Mouse (Mus musculus) limb, embryonic 11.5 days (tissue): Measurements from ENCODE around the gene Napa. TPM values are rescaled to one million over a fixed set of nuclear protein-coding genes. Genes with fewer than 3 reads are reported as not detected.

Experiments
- ATAC-seq: fragments of 200-750 bp; cut with Nextera tagmentation; 2 replicates; pipeline ENCODE4 v1.8.0; 2017; ENCODE audit warnings: low read depth; ENCODE audit not compliant: insufficient number of reproducible peaks, low FRiP score, low TSS enrichment
- DNase-seq: peaks from one replicate; pipeline ENCODE4 v3.0.0-alpha.2; 2015; ENCODE audit warnings: low spot score
- H3K27ac ChIP-seq: fragments of 300-500 bp; sonication (generic); replicated peaks from 2 replicates; pipeline ENCODE4 v1.5.1; 2014; ENCODE audit warnings: low read depth, mild to moderate bottlenecking, low read length
- H3K27me3 ChIP-seq: fragments of 300-500 bp; sonication (generic); 2 replicates; pipeline ENCODE4 v1.6.1; 2014; ENCODE audit warnings: mild to moderate bottlenecking, low read length, mixed read lengths; ENCODE audit not compliant: control insufficient read depth, insufficient read depth
- H3K36me3 ChIP-seq: fragments of 300-500 bp; sonication (generic); 2 replicates; pipeline ENCODE4 v1.6.1; 2014; ENCODE audit warnings: mild to moderate bottlenecking, low read length, moderate library complexity, mixed read lengths; ENCODE audit not compliant: control insufficient read depth, insufficient read depth
- H3K4me1 ChIP-seq: fragments of 300-500 bp; sonication (generic); 2 replicates; pipeline ENCODE4 v1.6.1; 2014; ENCODE audit warnings: low read length, mixed read lengths; ENCODE audit not compliant: control insufficient read depth, insufficient read depth
- H3K4me2 ChIP-seq: fragments of 300-500 bp; sonication (generic); 2 replicates; pipeline ENCODE4 v1.6.1; 2014; ENCODE audit warnings: low read depth, mild to moderate bottlenecking, moderate library complexity; ENCODE audit not compliant: severe bottlenecking
- H3K4me3 ChIP-seq: fragments of 300-500 bp; sonication (generic); 2 replicates; pipeline ENCODE4 v1.5.1; 2014; ENCODE audit warnings: low read depth, low read length
- H3K9ac ChIP-seq: fragments of 300-500 bp; sonication (generic); 2 replicates; pipeline ENCODE4 v1.6.1; 2014; ENCODE audit warnings: mild to moderate bottlenecking, low read length
- H3K9me3 ChIP-seq: fragments of 300-500 bp; sonication (generic); 2 replicates; pipeline ENCODE4 v1.6.1; 2016; ENCODE audit warnings: low read length; ENCODE audit not compliant: control insufficient read depth
- WGBS: fragments of 180-500 bp; shearing (Covaris S2); extraction: QIAGEN DNeasy Blood & Tissue Kit; methylation state at CpG from one replicate; pipeline ENCODE4 v1.1.7; 2014; 5-methylcytosine and 5-hydroxymethylcytosine counted together
- polyA plus RNA-seq: library from polyadenylated mRNA; unstranded; fragments of >200 nt; fragmentation: Nextera tagmentation; extraction: Ambion mirVana; gene quantifications from 2 replicates; pipeline ENCODE4 v1.2.1, GENCODE M21; 2014

Napa gene
- polyA plus RNA-seq, 1 experiment from 2014 or later = 203 TPM

GRCm38 (mm10) chr7:16116418-16116817 lies 18.2 kb downstream of the Napa start:
- 94% methylated on average over 7 of the region's 7 CpGs for WGBS

GRCm38 (mm10) chr7:16117100-16117499 lies 18.8 kb downstream of the Napa start:
- no peaks in the 10 kb centered on the region for H3K9me3 ChIP-seq
- ATAC-seq = no peak
- 86% methylated on average over 3 of the region's 3 CpGs for WGBS
- no peak overlapping the region for H3K4me3 ChIP-seq
- H3K9ac ChIP-seq = no peak overlapping the region
- peaks cover 21% of the 10 kb centered on the region; the same call in 1 of the 2 replicates for H3K36me3 ChIP-seq
- H3K27me3 ChIP-seq = no peaks in the 10 kb centered on the region
- no peak overlapping the region for H3K4me2 ChIP-seq
- H3K27ac ChIP-seq = no peak overlapping the region
- H3K4me1 ChIP-seq = no peaks in the 10 kb centered on the region
- DNase-seq = no peak

More at GRCm38 (mm10) chr7:16116418-16116817, 18.2 kb downstream of the Napa start:
- H3K9ac ChIP-seq = no peak overlapping the region
- no peaks in the 10 kb centered on the region for H3K9me3 ChIP-seq
- H3K4me2 ChIP-seq = no peak overlapping the region
- no peak overlapping the region for H3K4me3 ChIP-seq
- ATAC-seq (no peak), DNase-seq (no peak)
- H3K4me1 ChIP-seq = no peaks in the 10 kb centered on the region
- no peak overlapping the region for H3K27ac ChIP-seq
- peaks cover 24% of the 10 kb centered on the region; the same call in 1 of the 2 replicates for H3K36me3 ChIP-seq
- H3K27me3 ChIP-seq = no peaks in the 10 kb centered on the region

GRCm38 (mm10) chr7:16119569-16120261 lies 21.5 kb downstream of the Napa start, which contains the start of gene Kptn:
Gene Kptn (plus strand): TSS chr7:16119895.
- no peaks in the 10 kb centered on the region for H3K4me1 ChIP-seq
- peak within 1 kb of the TSS; percentile 86 for H3K9ac ChIP-seq
- H3K27ac ChIP-seq = peak within 1 kb of the TSS; percentile 72
- H3K36me3 ChIP-seq = peaks cover 17% of the 10 kb centered on the region; the same call in 1 of the 2 replicates
- H3K27me3 ChIP-seq = no peaks in the 10 kb centered on the region
- no peaks in the 10 kb centered on the region for H3K9me3 ChIP-seq
- DNase-seq (peak; percentile 95), ATAC-seq (peak; percentile 84)
- 2% methylated on average over 33 of the region's 33 CpGs for WGBS
- H3K4me2 ChIP-seq = peak within 1 kb of the TSS; percentile 62
- H3K4me3 ChIP-seq = peak within 1 kb of the TSS; percentile 67

- DNase-seq (no peak), ATAC-seq (no peak; the same call in none of the 2 replicates)
- Histone ChIP-seq H3K9ac (peak overlapping the region; percentile 34; the same call in 1 of the 2 replicates), H3K27me3 (no peaks in the 10 kb centered on the region), H3K27ac (no peak overlapping the region), H3K36me3 (peaks cover 13% of the 10 kb centered on the region; the same call in 1 of the 2 replicates), H3K4me1 (no peaks in the 10 kb centered on the region), H3K4me3 (peak overlapping the region; percentile 67), H3K9me3 (no peaks in the 10 kb centered on the region), H3K4me2 (peak overlapping the region; percentile 62)
- WGBS = 49% methylated on average over 9 of the region's 9 CpGs
Observed at GRCm38 (mm10) chr7:16120262-16120600, 22.0 kb downstream of the Napa start.

DNA sequence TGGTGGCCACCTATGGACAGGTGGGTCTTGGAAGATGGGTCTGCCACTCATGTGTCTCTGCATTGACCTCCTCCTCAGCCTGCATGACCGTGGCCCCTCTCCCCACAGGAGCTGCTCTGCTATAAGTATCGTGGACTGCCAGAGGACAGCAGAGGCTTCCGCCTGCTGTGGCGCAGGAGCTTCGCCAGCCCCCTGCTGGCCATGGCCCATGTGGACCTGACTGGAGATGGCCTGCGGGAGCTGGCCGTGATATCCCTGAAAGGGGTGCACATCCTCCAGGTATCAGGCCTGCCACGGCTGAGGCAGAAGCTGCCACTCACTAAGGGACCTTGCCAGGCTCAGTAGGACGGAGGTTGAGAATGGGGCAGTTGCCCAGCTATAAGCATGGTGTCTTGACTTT lies 27.6 kb downstream of the Napa start:
- DNase-seq (no peak), ATAC-seq (no peak)
- H3K36me3 ChIP-seq = no peaks in the 10 kb centered on the region
- H3K27ac ChIP-seq = no peak overlapping the region
- no peaks in the 10 kb centered on the region for H3K27me3 ChIP-seq
- peaks cover 3% of the 10 kb centered on the region; the same call in 1 of the 2 replicates for H3K4me1 ChIP-seq
- no peaks in the 10 kb centered on the region for H3K9me3 ChIP-seq
- no peak overlapping the region for H3K4me2 ChIP-seq
- H3K4me3 ChIP-seq = no peak overlapping the region
- H3K9ac ChIP-seq = no peak overlapping the region
- 74% methylated on average over 9 of the region's 9 CpGs for WGBS

DNA sequence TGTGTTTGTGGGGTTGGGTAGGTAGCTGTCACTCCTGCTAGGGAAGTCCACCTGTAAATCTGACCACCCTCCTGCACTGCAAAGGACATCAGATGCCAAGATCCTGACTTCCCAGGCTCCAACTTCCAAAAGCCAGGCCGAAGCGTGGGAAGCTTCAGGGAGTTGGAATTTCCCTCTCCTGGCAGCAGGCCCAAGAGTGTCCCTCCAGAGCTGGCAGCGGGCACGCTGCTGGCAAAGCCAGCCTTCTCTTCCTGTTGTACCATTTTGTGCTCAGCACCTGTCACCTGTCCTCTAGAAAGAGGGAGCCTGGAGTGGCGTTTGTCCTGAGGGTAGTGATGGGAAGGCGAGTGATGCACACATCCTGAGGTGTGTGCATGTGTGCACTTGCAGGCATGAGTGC lies 30.1 kb downstream of the Napa start:
- Histone ChIP-seq H3K4me2 (no peak overlapping the region), H3K4me3 (no peak overlapping the region), H3K9me3 (no peaks in the 10 kb centered on the region), H3K9ac (no peak overlapping the region), H3K4me1 (peaks cover 6% of the 10 kb centered on the region; the same call in 1 of the 2 replicates), H3K27me3 (no peaks in the 10 kb centered on the region; the same call in 1 of the 2 replicates), H3K36me3 (no peaks in the 10 kb centered on the region), H3K27ac (no peak overlapping the region)
- ATAC-seq = no peak
- WGBS = 89% methylated on average over 6 of the region's 6 CpGs
- DNase-seq = no peak

GRCm38 (mm10) chr7:16128899-16129298 lies 30.6 kb downstream of the Napa start:
- Histone ChIP-seq H3K9ac (no peak overlapping the region), H3K9me3 (no peaks in the 10 kb centered on the region), H3K4me2 (no peak overlapping the region), H3K4me1 (peaks cover 6% of the 10 kb centered on the region; the same call in 1 of the 2 replicates), H3K4me3 (no peak overlapping the region), H3K27me3 (no peaks in the 10 kb centered on the region; the same call in 1 of the 2 replicates), H3K36me3 (no peaks in the 10 kb centered on the region), H3K27ac (no peak overlapping the region)
- ATAC-seq (no peak), DNase-seq (no peak)
- 58% methylated on average over 5 of the region's 5 CpGs for WGBS

DNA sequence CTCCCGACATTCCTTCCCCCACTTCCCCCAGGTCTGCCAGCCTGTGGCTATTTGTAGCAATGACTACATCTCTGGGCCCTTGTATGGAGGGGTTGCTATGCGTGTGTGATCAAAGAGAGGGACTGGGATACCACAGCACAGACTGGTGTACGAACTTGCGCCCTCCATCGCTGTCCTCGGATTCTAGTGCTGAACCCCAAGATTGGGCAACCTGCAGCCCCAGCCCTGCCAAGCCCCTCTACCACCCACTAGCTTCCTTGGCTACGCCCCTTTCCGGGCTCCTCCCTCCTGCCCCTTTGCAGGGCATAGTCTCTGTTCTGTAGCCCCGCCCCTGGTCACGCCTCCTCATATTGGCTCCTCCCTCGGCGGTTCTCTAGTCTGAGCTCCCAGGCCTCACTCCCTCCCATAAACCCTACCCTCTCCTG lies 31.2 kb downstream of the Napa start, which contains the start of gene Slc8a2:
TSS of gene Slc8a2 (plus strand) at position 406 of the 425 bp plus-strand sequence.
- H3K4me2 ChIP-seq = peak within 1 kb of the TSS; percentile 82
- peak; percentile 77 for ATAC-seq
- peaks cover 6% of the 10 kb centered on the region; the same call in 1 of the 2 replicates for H3K4me1 ChIP-seq
- no peak within 1 kb of the TSS for H3K27ac ChIP-seq
- H3K27me3 ChIP-seq = no peaks in the 10 kb centered on the region; the same call in 1 of the 2 replicates
- H3K4me3 ChIP-seq = peak within 1 kb of the TSS; percentile 54
- no peaks in the 10 kb centered on the region for H3K9me3 ChIP-seq
- peak within 1 kb of the TSS; percentile 59 for H3K9ac ChIP-seq
- 2% methylated on average over 12 of the region's 12 CpGs for WGBS
- H3K36me3 ChIP-seq = no peaks in the 10 kb centered on the region
- DNase-seq = peak; percentile 85
